Mouse (Mus musculus) megakaryocyte, embryonic 14.5 days (primary cell): ENCODE data around the gene Pde9a.

ENCODE experiments used
- FLI1 ChIP-seq: IDR thresholded peaks from 2 replicates; pipeline ENCODE4 v1.6.1; 2012; ENCODE audit warnings: low read length, inconsistent platforms, mixed read lengths
- GATA1 ChIP-seq: IDR thresholded peaks from 3 replicates; pipeline ENCODE4 v1.6.1; 2012; ENCODE audit warnings: mixed read lengths, low read length, inconsistent platforms, borderline replicate concordance

DNA sequence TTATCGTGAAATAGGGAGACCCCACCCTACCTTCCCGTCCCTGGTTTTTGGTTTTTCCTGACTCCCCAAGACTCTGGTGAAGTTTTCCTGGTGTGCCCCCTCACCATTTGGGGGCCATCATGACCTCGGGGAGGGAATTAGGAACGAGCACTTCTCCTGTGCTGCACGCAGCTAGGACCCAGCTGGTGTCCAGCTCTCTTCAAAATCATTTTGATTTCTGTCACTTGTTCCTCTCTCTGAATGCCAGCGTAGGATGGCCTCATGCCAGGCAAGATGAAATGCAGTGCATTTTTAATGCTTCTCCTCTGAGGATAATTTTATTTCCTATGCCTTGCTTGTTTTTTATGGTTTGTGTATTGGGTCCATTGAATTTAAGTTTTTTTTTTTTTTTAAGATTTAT lies 135.9 kb downstream of the Pde9a start:
- no peak for TF ChIP-seq FLI1
- no peak for TF ChIP-seq GATA1
